Mouse (Mus musculus) ES-E14 (cell line): ENCODE results near the gene Tpk1. TPM values are rescaled to one million over a fixed set of nuclear protein-coding genes. Genes with fewer than 3 reads are reported as not detected.

Experiments used
- DNase-seq: peaks from one replicate; pipeline ENCODE4 v3.0.0-alpha.2; 2013; ENCODE audit warnings: low read depth, low spot score
- H3K27ac ChIP-seq: 2 replicates; pipeline ENCODE4 v1.5.1; 2012; ENCODE audit warnings: low read depth, mild to moderate bottlenecking, low read length, moderate library complexity, mixed read lengths; ENCODE audit not compliant: poor library complexity, insufficient read depth, severe bottlenecking
- H3K36me3 ChIP-seq: 2 replicates; pipeline ENCODE4 v1.6.1; 2012; ENCODE audit warnings: mild to moderate bottlenecking, low read length, moderate library complexity, mixed read lengths; ENCODE audit not compliant: control insufficient read depth, poor library complexity, insufficient read depth, severe bottlenecking
- H3K4me1 ChIP-seq, 2 experiments: fragments of 150-350 bp in 1 of 2; sonication (generic) in 1 of 2; 2 replicates each; pipeline ENCODE4 v1.6.1; 2012; ENCODE audit warnings: low read length in 2 of 2, mild to moderate bottlenecking in 1 of 2, mixed read lengths in 1 of 2; ENCODE audit not compliant: control insufficient read depth in 2 of 2, insufficient read depth in 2 of 2, poor library complexity in 1 of 2
- H3K4me3 ChIP-seq, 2 experiments: fragments of 150-350 bp in 1 of 2; sonication (generic) in 1 of 2; 2 replicates each; pipeline ENCODE4 v1.5.1; 2012; ENCODE audit warnings: low read length in 2 of 2, low read depth in 1 of 2, mild to moderate bottlenecking in 1 of 2, mixed read lengths in 1 of 2; ENCODE audit not compliant: insufficient read depth in 1 of 2, poor library complexity in 1 of 2, severe bottlenecking in 1 of 2
- H3K9ac ChIP-seq: 2 replicates; pipeline ENCODE4 v1.6.1; 2012; ENCODE audit warnings: low read depth, mild to moderate bottlenecking, low read length, mixed read lengths; ENCODE audit not compliant: poor library complexity, insufficient read depth, severe bottlenecking
- H3K9me3 ChIP-seq: fragments of 150-350 bp; sonication (generic); 2 replicates; pipeline ENCODE4 v1.6.1; 2012; ENCODE audit warnings: low read depth, mild to moderate bottlenecking, low read length; ENCODE audit not compliant: control insufficient read depth, insufficient read depth
- CHD2 ChIP-seq: IDR thresholded peaks from 2 replicates; pipeline ENCODE4 v1.6.1; 2014; ENCODE audit warnings: mild to moderate bottlenecking, low read depth, low read length, inconsistent platforms
- HCFC1 ChIP-seq: IDR thresholded peaks from 2 replicates; pipeline ENCODE4 v1.6.1; 2012; ENCODE audit warnings: low read length, inconsistent platforms, borderline replicate concordance; ENCODE audit not compliant: insufficient read depth
- MAFK ChIP-seq: IDR thresholded peaks from 2 replicates; pipeline ENCODE4 v1.6.1; 2014; ENCODE audit warnings: mild to moderate bottlenecking, low read depth, low read length, inconsistent platforms; ENCODE audit not compliant: insufficient read depth
- ZC3H11A ChIP-seq: IDR thresholded peaks from 2 replicates; pipeline ENCODE4 v1.6.1; 2012; ENCODE audit warnings: low read depth, mild to moderate bottlenecking, inconsistent platforms, low read length, borderline replicate concordance
- ZNF384 ChIP-seq: IDR thresholded peaks from 2 replicates; pipeline ENCODE4 v1.6.1; 2012; ENCODE audit warnings: low read depth, low read length, inconsistent platforms
- in situ Hi-C, 2 experiments: fragments of 600-800 bp; cut with MboI; formaldehyde crosslinking; loops; one replicate each; pipeline ENCODE4 v1.15.1; 2025; ENCODE audit warnings: low sequenced_read_pairs in 2 of 2, inconsistent platforms in 1 of 2; ENCODE audit not compliant: unreplicated experiment in 2 of 2
- total RNA-seq: library from RNA; depleted of rRNA; stranded (reverse); fragments of 300-350 nt; gene quantifications from 2 replicates; pipeline ENCODE4 v1.2.3, GENCODE M21; 2012

The Tpk1 gene
- total RNA-seq, 1 experiment = 13.3 TPM

GRCm38 (mm10) chr6:43349083-43349482 is 317.0 kb downstream of the Tpk1 start:
- in situ Hi-C loops = no loop called here
- Histone ChIP-seq H3K4me3 (no peak overlapping the region), H3K4me1 (no peaks in the 10 kb centered on the region), H3K27ac (no peak overlapping the region), H3K9ac (no peak overlapping the region), H3K36me3 (no peaks in the 10 kb centered on the region), H3K9me3 (no peaks in the 10 kb centered on the region)
- DNase-seq = no peak
- no peak for TF ChIP-seq HCFC1
- TF ChIP-seq CHD2 = no peak
- TF ChIP-seq MAFK = no peak
- TF ChIP-seq ZNF384 = no peak
- no peak for TF ChIP-seq ZC3H11A

- in situ Hi-C loops = no loop called here
- no peak for DNase-seq
- H3K4me1 ChIP-seq = no peaks in the 10 kb centered on the region
- TF ChIP-seq HCFC1 (no peak), CHD2 (no peak), MAFK (no peak), ZNF384 (no peak), ZC3H11A (no peak)
- no peak overlapping the region for H3K27ac ChIP-seq
- no peaks in the 10 kb centered on the region for H3K9me3 ChIP-seq
- H3K9ac ChIP-seq = no peak overlapping the region
- no peaks in the 10 kb centered on the region for H3K36me3 ChIP-seq
- H3K4me3 ChIP-seq = no peak overlapping the region
Observed at GRCm38 (mm10) chr6:43347637-43348036, 318.4 kb downstream of the Tpk1 start.

GRCm38 (mm10) chr6:43343006-43343405 is 323.1 kb downstream of the Tpk1 start:
- Histone ChIP-seq H3K9me3 (no peaks in the 10 kb centered on the region), H3K36me3 (no peaks in the 10 kb centered on the region), H3K27ac (no peak overlapping the region), H3K4me3 (no peak overlapping the region), H3K4me1 (no peaks in the 10 kb centered on the region), H3K9ac (no peak overlapping the region)
- no peak for DNase-seq
- TF ChIP-seq HCFC1 (no peak), CHD2 (no peak), ZC3H11A (no peak), ZNF384 (no peak), MAFK (no peak)
- in situ Hi-C loops = no loop called here

GRCm38 (mm10) chr6:43342386-43342785 is 323.7 kb downstream of the Tpk1 start:
- no peaks in the 10 kb centered on the region for H3K36me3 ChIP-seq
- TF ChIP-seq HCFC1 (no peak), CHD2 (no peak), MAFK (no peak), ZC3H11A (no peak), ZNF384 (no peak)
- in situ Hi-C loops = no loop called here

GRCm38 (mm10) chr6:43338804-43339203 is 327.3 kb downstream of the Tpk1 start:
- Histone ChIP-seq H3K27ac (no peak overlapping the region), H3K4me1 (no peaks in the 10 kb centered on the region), H3K36me3 (no peaks in the 10 kb centered on the region), H3K4me3 (no peak overlapping the region), H3K9me3 (no peaks in the 10 kb centered on the region), H3K9ac (no peak overlapping the region)
- no peak for TF ChIP-seq ZC3H11A
- no peak for TF ChIP-seq ZNF384
- TF ChIP-seq MAFK = no peak
- TF ChIP-seq CHD2 = no peak
- TF ChIP-seq HCFC1 = no peak
- in situ Hi-C loops = no loop called here
- no peak for DNase-seq

More at GRCm38 (mm10) chr6:43342386-43342785, 323.7 kb downstream of the Tpk1 start:
- no peaks in the 10 kb centered on the region for H3K9me3 ChIP-seq
- no peak overlapping the region for H3K27ac ChIP-seq
- no peaks in the 10 kb centered on the region for H3K4me1 ChIP-seq
- H3K9ac ChIP-seq = no peak overlapping the region
- no peak overlapping the region for H3K4me3 ChIP-seq
- DNase-seq = no peak
